Mouse (Mus musculus) thymus, adult 2 months (tissue): Measurements from ENCODE around the gene Ing4.

Experiments used
- CTCF ChIP-seq: fragments of 200-500 bp; IDR thresholded peaks from 2 replicates; pipeline ENCODE4 v1.5.1; 2012; ENCODE audit warnings: mild to moderate bottlenecking, control low read depth, low read length, moderate library complexity, borderline replicate concordance; ENCODE audit not compliant: control insufficient read depth, poor library complexity, insufficient read depth; ENCODE audit errors: extremely low read depth
- POLR2A ChIP-seq: fragments of 200-500 bp; IDR thresholded peaks from 2 replicates; pipeline ENCODE4 v1.6.1; 2012; ENCODE audit warnings: mild to moderate bottlenecking, low read length, control low read depth, moderate library complexity; ENCODE audit not compliant: control insufficient read depth, poor library complexity, insufficient read depth; ENCODE audit errors: extremely low read depth

DNA sequence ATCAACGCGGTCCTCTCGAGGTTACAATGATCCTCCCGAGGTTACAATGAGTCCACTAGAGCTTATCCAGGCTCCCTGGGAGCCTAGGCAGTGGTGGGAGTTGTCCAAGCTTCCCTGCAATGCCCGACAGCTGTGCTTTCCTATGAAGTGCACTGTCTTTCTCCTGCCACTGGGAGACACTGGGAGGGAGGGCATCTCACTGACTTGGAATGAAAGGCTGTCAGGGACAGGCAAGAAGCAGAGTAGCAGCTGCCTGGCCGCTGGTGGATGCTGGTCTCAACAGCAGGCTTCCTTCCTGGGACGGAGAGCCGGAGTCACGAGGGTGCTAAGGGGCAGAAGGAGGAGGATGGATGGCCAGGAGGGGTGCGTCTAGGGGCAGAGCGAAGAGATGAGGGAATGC, 45.7 kb upstream of the Ing4 start:
- no peak for TF ChIP-seq CTCF
- TF ChIP-seq POLR2A = no peak
